Mouse (Mus musculus): ENCODE results near the gene Clec11a. TPM values are rescaled to one million over a fixed set of nuclear protein-coding genes. Genes with fewer than 3 reads are reported as not detected.

The Clec11a gene
- total RNA-seq, 2 experiments from 2014 or later = 0.87 to 1.0 TPM

Other genes starting within 250 kb of the Clec11a start
- gene Klk1b21, start 204.6 kb downstream of the Clec11a start, total RNA-seq (2021) = not detected
- gene Klk1b22, start 194.2 kb downstream of the Clec11a start, total RNA-seq (2021) = not detected
- gene Klk1b16, start 170.1 kb downstream of the Clec11a start, total RNA-seq (2021) = not detected
- gene Klk1b24, start 118.7 kb downstream of the Clec11a start, total RNA-seq (2021) = not detected
- not detected for gene Klk1b3, start 108.7 kb downstream of the Clec11a start, total RNA-seq (2021)
- gene Klk1b4, start 99.5 kb downstream of the Clec11a start, total RNA-seq (2021) = not detected
- not detected for gene Klk1b5, start 91.0 kb downstream of the Clec11a start, total RNA-seq (2021)
- gene Klk1, start 81.5 kb downstream of the Clec11a start, total RNA-seq (2021) = not detected
- not detected for gene Gm36864, start 70.7 kb downstream of the Clec11a start, total RNA-seq (2021)
- under 1 TPM; 0.31 to 0.56 TPM for gene 1700028J19Rik, start 60.2 kb downstream of the Clec11a start, total RNA-seq (2021)
- 10 to 100 TPM; 14.1 to 14.5 TPM for gene 2410002F23Rik, start 60.2 kb downstream of the Clec11a start, total RNA-seq (2021)
- not detected for gene Acp4, start 49.5 kb downstream of the Clec11a start, total RNA-seq (2021)
- not detected for gene Gm15517, start 45.5 kb downstream of the Clec11a start, total RNA-seq (2021)
- gene Shank1, start 3.4 kb upstream of the Clec11a start, total RNA-seq (2021) = 1 to 10 TPM; 1.6 to 2.0 TPM
- gene Syt3, start 77.2 kb upstream of the Clec11a start, total RNA-seq (2021) = 1 to 10 TPM; 1.3 to 2.2 TPM
- gene 1700008O03Rik, start 78.9 kb upstream of the Clec11a start, total RNA-seq (2021) = under 1 TPM; 0.28 to 0.62 TPM
- 10 to 100 TPM; 27.9 to 32.7 TPM for gene Lrrc4b, start 122.1 kb upstream of the Clec11a start, total RNA-seq (2021)
- 1 to 10 TPM in 1 of 2 experiments, under 1 TPM in 1; 0.70 to 1.3 TPM for gene Aspdh, start 158.5 kb upstream of the Clec11a start, total RNA-seq (2021)
- 100 to 1,000 TPM; 158 to 161 TPM for gene Josd2, start 161.1 kb upstream of the Clec11a start, total RNA-seq (2021)
- gene Emc10, start 189.6 kb upstream of the Clec11a start, total RNA-seq (2021) = 10 to 100 TPM; 96.9 to 99.6 TPM
- gene Fam71e1, start 189.7 kb upstream of the Clec11a start, total RNA-seq (2021) = 1 to 10 TPM; 3.7 to 4.0 TPM
- gene Mybpc2, start 217.8 kb upstream of the Clec11a start, total RNA-seq (2021) = 10 to 100 TPM; 16.0 to 22.8 TPM
- gene Spib, start 225.2 kb upstream of the Clec11a start, total RNA-seq (2021) = under 1 TPM; 0.18 to 0.53 TPM
- 10 to 100 TPM; 12.5 to 12.8 TPM for gene Pold1, start 241.9 kb upstream of the Clec11a start, total RNA-seq (2021)
- 10 to 100 TPM; 40.7 to 48.4 TPM for gene Nr1h2, start 247.0 kb upstream of the Clec11a start, total RNA-seq (2021)